Mouse (Mus musculus): ENCODE data around the gene Cacna1e.

DNA sequence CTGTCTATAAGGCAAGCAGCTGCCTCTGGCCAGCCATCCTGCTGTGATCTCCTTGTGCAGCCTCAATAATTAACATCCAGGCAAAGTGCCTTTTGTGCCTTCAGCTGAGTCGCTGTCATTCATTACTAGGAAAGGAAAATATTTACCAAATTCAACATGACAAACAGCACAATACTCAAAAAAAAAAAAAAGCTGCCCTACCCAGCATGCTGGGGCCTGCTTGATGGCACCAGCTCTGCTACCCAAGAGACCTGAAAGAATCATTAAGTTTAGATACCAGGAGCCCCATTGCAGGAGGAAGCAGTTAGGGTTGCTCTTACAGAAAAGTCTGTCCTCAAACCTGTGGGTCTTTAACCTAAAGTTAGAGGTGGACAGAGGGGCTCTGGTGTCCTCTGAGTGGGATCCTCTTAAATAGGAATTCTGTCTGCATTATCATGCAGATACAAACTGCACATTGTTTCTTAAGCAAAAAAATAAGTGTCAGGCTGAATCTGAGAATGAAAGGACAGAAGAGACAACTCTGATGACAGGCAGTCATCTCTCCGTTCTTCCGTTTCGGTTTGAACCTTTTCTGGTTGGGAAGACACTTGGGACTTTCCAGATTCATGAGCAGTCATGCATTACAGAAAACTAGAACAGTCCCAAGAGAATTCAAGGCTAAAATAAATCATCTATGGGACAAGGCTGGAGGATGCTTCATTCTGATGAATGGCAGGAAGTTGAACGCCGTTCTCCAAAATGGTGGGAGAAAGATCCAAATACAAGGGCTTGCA lies 33.6 kb downstream of the Cacna1e start:
- TF ChIP-seq CTCF (IDR thresholded peaks at IDR 0.05; ENCODE audit: low read depth) (no peak), EP300 (IDR thresholded peaks at IDR 0.05; ENCODE audit: low read depth) (no peak)
